Mouse (Mus musculus): ENCODE data around the gene Olfr462.

Gene Olfr462

DNA sequence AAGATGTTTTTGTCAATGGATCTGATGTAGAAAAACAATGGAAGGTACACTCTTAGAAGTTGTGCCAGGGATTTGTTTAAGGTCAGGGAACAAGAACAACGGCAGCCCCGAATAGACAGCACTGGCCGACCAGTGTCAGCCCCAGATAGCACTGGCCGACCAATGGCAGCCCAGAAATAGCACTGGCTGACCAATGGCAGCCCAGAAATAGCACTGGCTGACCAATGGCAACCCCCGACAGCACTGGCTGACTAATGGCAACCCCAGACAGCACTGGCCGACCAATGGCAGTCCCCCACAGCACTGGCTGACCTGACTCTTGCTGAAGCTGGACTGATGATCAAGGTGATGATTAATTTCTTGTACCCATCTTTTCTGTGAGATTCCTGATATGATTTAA is 44.2 kb downstream of the Olfr462 start:
- DNase-seq (ENCODE audit: low spot score in 2 of 2), result no peak

DNA sequence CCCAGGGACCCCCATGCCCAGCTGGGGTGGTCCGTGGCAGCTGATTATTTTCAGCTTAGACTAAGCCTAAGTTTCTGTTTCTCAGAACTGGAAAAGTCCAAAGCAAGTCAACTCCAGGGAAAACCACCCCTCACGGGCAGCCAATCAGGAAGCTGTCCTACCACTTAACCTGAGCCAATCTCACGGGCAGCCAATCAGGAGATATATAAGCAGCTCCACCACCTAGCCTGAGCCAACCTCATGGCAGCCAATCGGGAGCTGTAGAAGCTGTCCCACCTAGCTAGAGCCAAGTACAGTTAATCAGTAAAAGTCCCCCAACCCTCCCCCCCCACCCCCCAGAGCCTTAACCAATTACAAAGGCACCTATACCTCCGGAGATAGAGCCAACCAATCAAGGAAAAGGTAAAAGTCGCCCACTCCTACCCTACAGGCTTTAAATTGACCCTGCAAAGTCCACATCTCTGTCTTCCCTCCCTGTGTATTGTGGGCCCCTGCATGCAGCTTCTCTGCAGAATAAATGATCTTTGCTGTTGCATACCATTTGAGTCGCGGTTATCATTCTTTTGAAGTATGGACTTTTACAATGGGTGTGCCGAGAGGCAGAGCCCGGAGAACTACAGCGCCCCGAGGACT is 45.0 kb downstream of the Olfr462 start:
- DNase-seq (ENCODE audit: low spot score in 2 of 2), result no peak

DNA sequence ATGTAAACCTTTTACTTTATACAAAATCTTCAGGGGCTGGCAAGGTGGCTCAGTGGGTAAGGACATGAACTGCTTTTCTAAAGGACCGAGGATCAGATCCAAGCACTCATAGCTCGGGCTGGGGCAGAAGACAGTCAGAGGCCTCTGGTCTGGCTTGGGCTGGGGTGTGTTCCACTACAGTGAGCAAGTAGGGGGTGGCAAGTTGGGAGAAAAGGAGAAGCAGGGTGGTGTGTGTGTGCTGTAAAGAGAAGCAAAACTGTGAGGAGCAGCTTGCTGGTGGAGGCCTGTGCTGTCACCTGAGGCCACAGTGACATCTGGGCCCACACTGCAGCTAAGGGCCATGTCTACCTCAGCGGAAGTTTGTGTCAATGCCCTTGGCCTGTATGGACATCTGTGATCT is 50.6 kb downstream of the Olfr462 start:
- DNase-seq (ENCODE audit: low spot score in 2 of 2), result no peak

DNA sequence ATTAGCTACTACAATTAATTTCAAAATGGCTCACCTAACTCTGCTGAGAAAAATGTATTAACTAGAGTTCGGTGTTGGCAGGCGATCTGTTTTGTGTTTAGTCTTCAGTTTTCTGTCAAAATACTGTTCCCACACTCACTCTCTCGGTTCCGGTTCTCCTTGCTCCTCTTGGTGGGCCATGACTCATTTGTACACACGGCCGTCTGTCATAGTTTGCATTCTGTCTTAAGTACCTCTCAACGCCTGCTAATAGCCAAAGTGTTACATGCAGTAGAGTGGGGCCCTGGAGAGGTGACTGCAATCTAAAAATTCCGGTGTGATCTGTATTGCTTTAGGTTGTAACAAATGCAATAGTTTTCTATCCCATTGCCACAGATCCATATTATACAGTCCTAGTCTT is 51.4 kb downstream of the Olfr462 start:
- DNase-seq (ENCODE audit: low spot score in 2 of 2), result no peak
